Mouse (Mus musculus) embryonic facial prominence, embryonic 11.5 days (tissue): Measurements from ENCODE around the gene Fmo6. TPM values are rescaled to one million over a fixed set of nuclear protein-coding genes. Genes with fewer than 3 reads are reported as not detected.

Experiments
- ATAC-seq: fragments of 200-750 bp; cut with Nextera tagmentation; replicated peaks from 2 replicates; pipeline ENCODE4 v1.8.0; 2017; ENCODE audit warnings: low read depth; ENCODE audit not compliant: insufficient number of reproducible peaks, low FRiP score, low TSS enrichment
- DNase-seq: peaks from one replicate; pipeline ENCODE4 v3.0.0-alpha.2; 2015; ENCODE audit warnings: low spot score
- H3K27ac ChIP-seq: fragments of 300-500 bp; sonication (generic); replicated peaks from 2 replicates; pipeline ENCODE4 v1.5.1; 2014; ENCODE audit warnings: mild to moderate bottlenecking, low read depth, low read length, control low read depth
- H3K27me3 ChIP-seq: fragments of 300-500 bp; sonication (generic); 2 replicates; pipeline ENCODE4 v1.6.1; 2014; ENCODE audit warnings: mild to moderate bottlenecking, low read length, moderate library complexity, mixed read lengths; ENCODE audit not compliant: control insufficient read depth, insufficient read depth
- H3K36me3 ChIP-seq: fragments of 300-500 bp; sonication (generic); replicated peaks from 2 replicates; pipeline ENCODE4 v1.6.1; 2014; ENCODE audit warnings: low read depth, mild to moderate bottlenecking, low read length, moderate library complexity, mixed read lengths; ENCODE audit not compliant: control insufficient read depth, insufficient read depth
- H3K4me1 ChIP-seq: fragments of 300-500 bp; sonication (generic); 2 replicates; pipeline ENCODE4 v1.6.1; 2014; ENCODE audit warnings: low read length, mixed read lengths; ENCODE audit not compliant: control insufficient read depth, insufficient read depth
- H3K4me2 ChIP-seq: fragments of 300-500 bp; sonication (generic); 2 replicates; pipeline ENCODE4 v1.6.1; 2014; ENCODE audit warnings: low read depth, mild to moderate bottlenecking, control low read depth, low read length, moderate library complexity
- H3K4me3 ChIP-seq: fragments of 300-500 bp; sonication (generic); 2 replicates; pipeline ENCODE4 v1.5.1; 2014; ENCODE audit warnings: low read depth, low read length, control low read depth
- H3K9ac ChIP-seq: fragments of 300-500 bp; sonication (generic); replicated peaks from 2 replicates; pipeline ENCODE4 v1.6.1; 2014; ENCODE audit warnings: mild to moderate bottlenecking, control low read depth, low read length
- H3K9me3 ChIP-seq: fragments of 300-500 bp; sonication (generic); replicated peaks from 2 replicates; pipeline ENCODE4 v1.6.1; 2016; ENCODE audit warnings: mild to moderate bottlenecking, low read length, inconsistent platforms, mixed read lengths; ENCODE audit not compliant: control insufficient read depth
- WGBS: fragments of 180-500 bp; shearing (Covaris S2); extraction: QIAGEN DNeasy Blood & Tissue Kit; methylation state at CpG from one replicate; pipeline ENCODE4 v1.1.7; 2014; 5-methylcytosine and 5-hydroxymethylcytosine counted together
- polyA plus RNA-seq: library from polyadenylated mRNA; unstranded; fragments of >200 nt; fragmentation: Nextera tagmentation; extraction: Ambion mirVana; gene quantifications from 2 replicates; pipeline ENCODE4 v1.2.1, GENCODE M21; 2014

Fmo6 gene
- polyA plus RNA-seq, 1 experiment from 2014 or later: not detected

DNA sequence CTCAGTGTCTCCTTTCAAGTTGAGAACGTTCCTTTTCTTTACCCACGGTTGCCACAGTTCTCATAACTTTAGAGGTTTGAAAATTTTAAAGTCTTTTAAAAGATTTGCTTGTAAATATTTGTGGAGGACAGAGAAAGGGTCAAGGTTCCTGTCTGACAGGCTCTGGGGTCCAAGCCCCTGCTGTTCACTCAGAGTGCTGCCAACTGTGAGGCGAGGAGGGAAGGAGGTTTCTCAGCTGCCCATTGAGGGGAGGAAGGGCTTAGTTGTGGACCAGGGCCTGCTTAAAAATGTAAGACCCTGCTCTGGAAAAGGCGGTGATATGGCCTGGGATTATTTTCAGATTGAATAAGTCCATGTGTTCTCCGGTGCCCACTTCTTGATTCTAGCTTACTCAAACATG, 5.4 kb downstream of the Fmo6 start:
- Histone ChIP-seq H3K4me2 (no peak overlapping the region), H3K4me1 (no peaks in the 10 kb centered on the region), H3K27ac (no peak overlapping the region), H3K36me3 (no peaks in the 10 kb centered on the region), H3K9ac (no peak overlapping the region), H3K9me3 (no peaks in the 10 kb centered on the region), H3K4me3 (no peak overlapping the region), H3K27me3 (no peaks in the 10 kb centered on the region)
- no peak for DNase-seq
- 86% methylated on average over 5 of the region's 5 CpGs for WGBS
- ATAC-seq: no peak

DNA sequence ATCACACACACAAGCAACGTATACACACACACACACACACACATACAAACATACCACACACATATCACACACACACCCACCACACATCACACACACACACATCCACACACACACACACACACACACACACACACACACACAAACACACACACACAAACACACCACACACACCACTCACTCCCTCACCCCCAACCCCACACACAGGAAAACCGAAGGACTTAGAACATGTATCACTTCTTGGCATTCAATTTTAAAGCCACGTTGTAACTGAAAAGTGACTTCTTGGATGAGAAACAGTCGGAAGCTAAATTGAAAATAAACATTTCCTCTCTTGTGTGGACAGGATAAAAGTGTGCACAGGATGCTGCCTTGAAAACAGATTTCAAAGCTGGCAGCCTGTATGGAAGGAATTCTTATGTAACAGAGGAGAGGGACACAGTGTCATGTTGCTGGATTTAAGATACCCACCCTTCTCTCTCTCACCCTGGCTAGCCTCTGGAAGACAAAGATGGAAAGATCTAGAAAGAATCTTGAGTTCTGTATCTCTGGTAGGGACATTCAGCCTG, 5.9 kb downstream of the Fmo6 start:
- WGBS: 67% methylated on average over 4 of the region's 4 CpGs
- Histone ChIP-seq H3K4me3 (no peak overlapping the region), H3K27me3 (no peaks in the 10 kb centered on the region), H3K4me1 (no peaks in the 10 kb centered on the region), H3K27ac (no peak overlapping the region), H3K4me2 (no peak overlapping the region), H3K9me3 (no peaks in the 10 kb centered on the region), H3K36me3 (no peaks in the 10 kb centered on the region), H3K9ac (no peak overlapping the region)
- no peak for DNase-seq
- ATAC-seq: no peak

DNA sequence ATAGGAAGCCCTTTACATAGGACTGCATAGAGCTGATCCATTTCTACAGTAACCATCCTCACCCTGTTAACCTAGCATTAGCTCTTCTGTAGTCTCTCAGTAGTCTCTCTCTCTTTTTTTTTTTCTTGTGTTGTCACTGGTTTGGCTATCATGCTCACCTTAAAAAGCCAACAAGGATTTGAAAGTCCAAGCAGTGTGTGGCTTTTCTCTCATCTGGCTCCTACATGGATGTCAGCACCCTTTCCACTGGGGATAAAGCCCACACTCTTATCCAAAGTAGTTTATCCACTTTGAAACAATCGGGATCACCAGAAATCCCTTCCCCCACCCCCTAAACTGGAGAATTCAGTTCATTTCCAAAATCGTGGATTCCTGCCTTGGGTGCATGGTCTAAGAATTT, 6.7 kb downstream of the Fmo6 start:
- Histone ChIP-seq H3K9me3 (no peaks in the 10 kb centered on the region), H3K4me2 (no peak overlapping the region), H3K4me1 (no peaks in the 10 kb centered on the region), H3K27me3 (no peaks in the 10 kb centered on the region), H3K4me3 (no peak overlapping the region), H3K9ac (no peak overlapping the region), H3K27ac (no peak overlapping the region), H3K36me3 (no peaks in the 10 kb centered on the region)
- DNase-seq (no peak), ATAC-seq (no peak)
- 77% methylated on average over 2 of the region's 2 CpGs for WGBS

DNA sequence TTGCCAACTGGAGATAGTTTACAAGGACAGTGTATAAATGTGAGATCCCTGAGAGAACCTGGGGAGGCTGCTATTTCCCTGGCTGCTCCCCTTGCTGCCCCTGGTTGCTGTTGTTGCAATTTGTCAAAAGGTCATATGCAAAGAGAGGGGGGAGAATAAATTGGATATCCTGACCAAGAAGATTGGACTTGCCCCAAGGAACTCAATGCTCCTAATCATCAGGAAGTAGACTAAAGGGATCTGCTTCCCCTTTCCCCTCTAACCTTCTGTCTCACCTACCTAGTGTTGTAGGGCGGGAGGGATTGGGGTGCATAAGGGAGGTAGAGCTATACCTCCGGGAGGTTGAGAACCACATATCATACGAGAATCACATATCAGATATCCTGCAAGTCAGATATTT, 8.2 kb downstream of the Fmo6 start:
- no peaks in the 10 kb centered on the region for H3K9me3 ChIP-seq
- DNase-seq (no peak), ATAC-seq (no peak)
- H3K27me3 ChIP-seq: no peaks in the 10 kb centered on the region
- H3K36me3 ChIP-seq: no peaks in the 10 kb centered on the region
- H3K27ac ChIP-seq: no peak overlapping the region
- H3K4me1 ChIP-seq: no peaks in the 10 kb centered on the region
- H3K4me2 ChIP-seq: no peak overlapping the region
- H3K9ac ChIP-seq: no peak overlapping the region
- 81% methylated on average over 3 of the region's 3 CpGs for WGBS
- H3K4me3 ChIP-seq: no peak overlapping the region

DNA sequence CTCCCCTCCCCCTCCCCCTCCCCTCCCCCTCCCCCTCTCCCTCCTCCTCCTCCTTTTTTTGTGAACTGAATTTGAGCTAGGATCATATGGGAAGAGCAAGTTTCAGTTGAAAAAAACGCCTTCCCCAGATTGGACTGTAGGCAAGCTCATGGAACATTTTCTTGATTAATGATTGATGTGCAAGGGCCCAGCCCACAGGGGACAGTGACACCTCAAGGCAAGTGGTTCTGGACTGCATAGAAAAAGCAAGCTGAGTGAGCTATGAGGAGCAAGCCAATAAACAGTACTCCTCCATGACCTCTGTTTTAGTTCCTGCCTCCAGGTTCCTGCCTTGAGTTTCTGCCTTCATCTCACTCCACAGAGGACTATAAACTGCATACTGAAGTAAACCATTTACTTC, 12.2 kb downstream of the Fmo6 start:
- H3K27ac ChIP-seq: no peak overlapping the region
- WGBS: 60% methylated on average over 1 of the region's 1 CpGs
- ATAC-seq (no peak), DNase-seq (no peak)
- no peaks in the 10 kb centered on the region for H3K4me1 ChIP-seq
- no peaks in the 10 kb centered on the region for H3K36me3 ChIP-seq
- no peaks in the 10 kb centered on the region for H3K27me3 ChIP-seq
- no peaks in the 10 kb centered on the region for H3K9me3 ChIP-seq
- no peak overlapping the region for H3K4me3 ChIP-seq
- H3K4me2 ChIP-seq: no peak overlapping the region
- H3K9ac ChIP-seq: no peak overlapping the region

DNA sequence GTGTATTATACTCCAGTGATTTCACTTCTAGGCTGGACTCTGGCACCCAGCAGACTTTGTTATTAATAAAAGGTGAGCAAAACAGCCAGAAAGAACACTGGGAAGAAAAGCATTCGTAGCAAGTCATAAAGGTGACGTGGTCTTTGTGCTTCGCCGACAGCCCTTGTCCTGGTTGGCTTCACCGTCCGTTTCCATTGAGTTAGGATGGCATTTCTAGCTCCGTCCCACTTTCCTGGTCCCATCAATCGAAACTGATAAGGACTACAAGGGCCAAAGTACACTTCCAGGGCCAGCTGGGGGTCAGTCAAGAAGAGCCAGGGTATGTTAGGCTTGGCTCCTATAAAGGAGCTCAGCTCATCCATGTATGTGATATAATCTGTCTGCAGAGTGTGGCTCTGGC, 20.7 kb downstream of the Fmo6 start:
- Histone ChIP-seq H3K4me3 (no peak overlapping the region), H3K27me3 (no peaks in the 10 kb centered on the region), H3K9ac (no peak overlapping the region), H3K36me3 (no peaks in the 10 kb centered on the region), H3K27ac (no peak overlapping the region), H3K9me3 (no peaks in the 10 kb centered on the region), H3K4me2 (no peak overlapping the region), H3K4me1 (no peaks in the 10 kb centered on the region)
- 78% methylated on average over 8 of the region's 8 CpGs for WGBS
- DNase-seq (no peak), ATAC-seq (no peak)

DNA sequence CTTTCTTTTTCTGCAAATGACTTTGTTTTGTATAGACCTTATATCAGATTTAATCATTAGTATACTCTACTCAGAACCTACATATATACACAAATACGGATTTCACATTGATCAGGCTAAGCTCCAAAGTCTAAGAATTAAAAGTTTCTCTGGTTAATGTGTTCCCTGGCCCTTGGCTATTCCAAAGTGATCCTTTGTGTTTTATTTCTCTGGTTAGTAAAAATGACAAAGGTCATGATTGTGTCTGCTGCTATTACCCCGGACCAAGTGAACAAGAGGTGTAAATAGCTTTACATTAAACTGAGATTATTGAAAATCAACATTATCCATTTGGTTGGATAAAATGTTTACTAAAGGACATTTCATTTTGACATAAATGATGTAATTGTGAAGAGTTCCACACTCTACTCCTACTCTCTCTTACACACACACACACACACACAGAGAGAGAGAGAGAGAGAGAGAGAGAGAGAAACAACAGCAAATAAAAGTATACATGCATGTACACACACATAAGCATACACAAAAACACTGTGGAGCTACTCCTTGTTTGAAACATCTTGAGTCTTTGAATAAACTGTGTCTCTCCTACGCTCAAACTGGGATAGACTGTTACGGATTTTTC, 22.3 kb downstream of the Fmo6 start:
- DNase-seq (no peak), ATAC-seq (no peak)
- H3K9ac ChIP-seq: no peak overlapping the region
- H3K4me1 ChIP-seq: no peaks in the 10 kb centered on the region
- H3K27me3 ChIP-seq: no peaks in the 10 kb centered on the region
- H3K27ac ChIP-seq: no peak overlapping the region
- H3K4me2 ChIP-seq: no peak overlapping the region
- H3K36me3 ChIP-seq: no peaks in the 10 kb centered on the region
- H3K9me3 ChIP-seq: no peaks in the 10 kb centered on the region
- H3K4me3 ChIP-seq: no peak overlapping the region
- 85% methylated on average over 4 of the region's 4 CpGs for WGBS

DNA sequence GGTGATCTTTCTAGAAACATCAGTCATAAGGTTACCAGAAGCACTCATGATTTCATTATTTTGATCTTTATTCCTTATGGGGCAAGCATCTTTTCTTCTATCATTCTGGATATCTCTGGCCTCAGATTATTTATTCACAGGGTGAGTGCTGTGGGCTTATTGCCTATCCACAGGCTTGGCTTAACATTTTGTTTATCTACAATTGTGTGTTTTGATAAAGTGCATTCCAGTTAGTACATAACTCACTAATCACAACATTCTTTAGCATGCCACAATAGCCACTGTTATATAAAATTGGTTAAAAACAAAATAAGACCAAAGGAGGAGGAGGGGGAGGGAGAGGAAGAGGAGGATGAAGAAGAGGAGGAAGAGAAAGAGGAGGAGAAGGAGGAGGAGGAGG, 25.2 kb downstream of the Fmo6 start:
- Histone ChIP-seq H3K4me1 (no peaks in the 10 kb centered on the region), H3K4me3 (no peak overlapping the region), H3K27me3 (no peaks in the 10 kb centered on the region), H3K36me3 (no peaks in the 10 kb centered on the region), H3K9ac (no peak overlapping the region), H3K9me3 (no peaks in the 10 kb centered on the region), H3K4me2 (no peak overlapping the region), H3K27ac (no peak overlapping the region)
- ATAC-seq: no peak
- no peak for DNase-seq
